Mouse (Mus musculus) bone marrow macrophage, adult 2 months (primary cell): Measurements from ENCODE around the gene Rnase12. TPM values are rescaled to one million over a fixed set of nuclear protein-coding genes. Genes with fewer than 3 reads are reported as not detected.

Source experiments
- H3K27ac ChIP-seq: 2 replicates; pipeline ENCODE4 v1.5.1; 2012; ENCODE audit warnings: low read depth, low read length; ENCODE audit not compliant: insufficient read depth
- H3K4me1 ChIP-seq: 2 replicates; pipeline ENCODE4 v1.6.1; 2012; ENCODE audit warnings: low read length; ENCODE audit not compliant: control insufficient read depth, insufficient read depth
- H3K4me3 ChIP-seq: 2 replicates; pipeline ENCODE4 v1.5.1; 2012; ENCODE audit warnings: mild to moderate bottlenecking, low read length, moderate library complexity; ENCODE audit not compliant: insufficient read depth
- CTCF ChIP-seq: IDR thresholded peaks from 2 replicates; pipeline ENCODE4 v1.5.1; 2012; ENCODE audit warnings: low read depth, mild to moderate bottlenecking, low read length, moderate library complexity
- POLR2A ChIP-seq: IDR thresholded peaks from 2 replicates; pipeline ENCODE4 v1.6.1; 2012; ENCODE audit warnings: mild to moderate bottlenecking, low read depth, low read length, borderline replicate concordance
- polyA plus RNA-seq: library from polyadenylated mRNA; stranded (reverse); fragments of >200 nt; gene quantifications from 2 replicates; pipeline ENCODE4 v1.2.4, GENCODE M21; 2012; ENCODE audit not compliant: missing spikeins, insufficient read depth, insufficient read length

Gene Rnase12
- polyA plus RNA-seq, 1 experiment, result not detected

DNA sequence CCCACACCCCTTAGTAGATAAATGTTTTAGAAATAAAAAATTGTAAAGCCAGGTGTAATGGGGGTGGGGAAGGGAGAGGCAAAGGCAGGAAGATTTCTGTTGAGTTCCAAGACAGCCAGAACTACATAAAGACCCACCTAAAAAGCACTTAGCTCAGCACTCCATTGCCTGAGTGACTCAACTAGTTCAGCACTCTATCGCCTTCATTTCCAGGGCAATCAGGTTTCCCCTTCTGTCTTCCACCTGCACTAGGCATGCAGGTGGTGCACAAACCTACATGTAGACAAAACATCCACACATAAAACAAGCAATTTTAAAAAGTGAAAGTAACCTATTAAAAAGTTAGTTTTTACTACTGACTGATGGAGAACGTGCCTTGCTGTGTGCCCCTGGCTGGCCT is 27.6 kb upstream of the Rnase12 start:
- H3K27ac ChIP-seq, result no peak overlapping the region
- H3K4me1 ChIP-seq, result peaks cover 10% of the 10 kb centered on the region
- H3K4me3 ChIP-seq, result no peak overlapping the region
- no peak for TF ChIP-seq POLR2A
- TF ChIP-seq CTCF, result no peak

DNA sequence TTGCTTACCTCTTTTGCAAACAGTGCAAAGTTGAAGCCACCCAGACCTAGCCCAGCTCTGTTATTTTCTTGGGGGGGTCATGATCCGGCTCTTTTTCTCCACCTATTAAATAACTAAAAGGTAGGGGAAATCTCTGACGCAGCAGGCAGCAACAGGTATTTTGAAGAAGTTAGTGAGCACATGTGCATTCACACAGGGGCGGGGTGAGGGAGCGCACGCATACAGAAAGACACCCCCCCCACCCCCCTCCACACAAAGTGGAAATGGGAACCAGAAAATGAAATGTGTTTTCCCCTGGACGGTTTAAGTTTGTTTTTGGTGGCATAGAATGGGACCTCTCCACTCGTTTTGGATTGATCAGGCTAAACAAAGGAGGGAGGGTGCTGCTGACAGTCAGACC is 26.3 kb upstream of the Rnase12 start:
- no peak overlapping the region for H3K27ac ChIP-seq
- peak overlapping the region; percentile 63 for H3K4me3 ChIP-seq
- peaks cover 10% of the 10 kb centered on the region for H3K4me1 ChIP-seq
- TF ChIP-seq POLR2A (no peak), CTCF (no peak)

DNA sequence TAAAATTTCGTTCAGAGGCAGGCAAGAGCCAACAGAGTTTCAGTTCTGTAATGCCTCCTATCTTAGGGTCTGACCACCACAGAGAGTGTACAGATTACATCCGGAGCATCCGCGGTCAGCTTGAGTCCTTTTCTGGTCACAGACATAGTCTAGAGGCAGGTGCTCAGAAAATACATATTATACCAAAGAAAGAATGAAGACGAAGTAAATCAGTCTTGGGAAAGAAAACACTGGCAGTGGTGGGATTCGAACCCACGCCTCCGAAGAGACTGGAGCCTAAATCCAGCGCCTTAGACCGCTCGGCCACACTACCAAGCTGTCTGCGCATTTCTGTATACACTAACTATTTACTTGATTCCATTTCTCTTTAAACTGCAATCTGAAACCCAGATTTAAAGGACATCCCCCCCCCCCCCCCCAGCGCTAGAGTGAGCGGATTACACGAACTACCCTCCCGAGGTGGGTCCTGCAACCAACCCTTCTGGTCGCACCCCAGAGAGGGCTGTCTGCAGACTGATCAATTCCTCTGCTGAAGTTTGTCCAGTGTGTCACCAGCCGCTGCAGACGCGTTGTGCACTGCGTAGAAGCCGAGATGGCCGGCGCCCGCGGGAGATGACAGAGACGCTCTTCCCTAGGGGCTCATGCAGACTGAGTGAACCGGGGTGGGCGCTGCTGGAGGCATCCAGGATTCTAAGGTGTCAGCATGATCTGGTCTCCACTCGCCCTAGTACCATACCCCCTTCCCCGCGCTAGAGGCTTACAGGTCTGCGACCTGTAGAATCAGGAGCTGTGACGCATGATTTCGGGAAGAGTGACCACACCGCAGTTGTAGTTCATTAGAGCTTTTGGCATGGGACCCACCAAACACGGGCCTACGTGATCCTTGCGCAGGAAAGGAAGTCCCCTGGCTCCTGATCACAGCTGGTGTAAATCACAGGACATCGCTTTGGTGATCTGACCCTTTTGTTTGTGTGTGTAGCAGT is 25.4 kb upstream of the Rnase12 start:
- H3K4me1 ChIP-seq, result peaks cover 10% of the 10 kb centered on the region
- TF ChIP-seq POLR2A (no peak), CTCF (no peak)
- peak overlapping the region; percentile 63 for H3K4me3 ChIP-seq
- peak overlapping the region; percentile 4 for H3K27ac ChIP-seq

DNA sequence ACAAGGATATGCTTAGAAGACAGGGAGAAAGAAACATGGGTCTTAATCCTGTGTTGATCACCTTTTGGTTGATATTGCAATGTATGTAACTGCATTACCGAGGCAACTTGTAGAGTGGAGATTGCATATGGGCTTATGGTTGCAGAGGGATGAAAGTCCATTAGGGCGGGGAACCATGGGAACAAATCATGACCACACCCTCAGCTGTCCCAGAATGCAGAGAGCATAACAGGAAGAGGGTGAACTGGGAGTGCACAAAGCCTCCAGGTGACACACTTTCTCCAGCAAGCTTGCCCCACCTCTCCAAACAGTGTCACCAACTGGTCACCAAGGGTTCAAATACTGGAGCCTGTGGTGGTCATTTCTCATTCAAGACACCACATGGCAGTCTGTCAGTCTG is 23.6 kb upstream of the Rnase12 start:
- TF ChIP-seq CTCF (no peak), POLR2A (no peak)
- peaks cover 10% of the 10 kb centered on the region for H3K4me1 ChIP-seq
- H3K27ac ChIP-seq, result no peak overlapping the region
- H3K4me3 ChIP-seq, result no peak overlapping the region

DNA sequence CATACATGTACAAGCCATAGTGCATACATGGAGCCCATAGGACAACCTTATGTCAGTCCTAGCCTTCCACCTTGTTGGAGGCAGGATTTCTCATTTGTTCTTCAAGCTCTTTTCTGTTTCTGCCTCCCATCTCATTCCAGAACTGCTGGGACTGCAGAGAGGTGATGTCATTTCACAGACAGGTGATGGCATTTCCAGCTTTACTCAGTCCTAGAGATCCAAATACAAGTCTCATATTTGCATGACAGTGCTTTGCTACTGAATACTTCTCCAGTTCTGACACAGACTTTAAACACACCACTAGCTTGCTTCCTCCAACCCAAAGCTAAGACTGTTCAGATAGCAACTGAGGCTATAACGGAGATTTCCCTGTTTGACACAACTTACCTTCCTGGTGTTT is 21.7 kb upstream of the Rnase12 start:
- Histone ChIP-seq H3K27ac (no peak overlapping the region), H3K4me3 (no peak overlapping the region), H3K4me1 (peaks cover 7% of the 10 kb centered on the region)
- no peak for TF ChIP-seq POLR2A
- no peak for TF ChIP-seq CTCF

DNA sequence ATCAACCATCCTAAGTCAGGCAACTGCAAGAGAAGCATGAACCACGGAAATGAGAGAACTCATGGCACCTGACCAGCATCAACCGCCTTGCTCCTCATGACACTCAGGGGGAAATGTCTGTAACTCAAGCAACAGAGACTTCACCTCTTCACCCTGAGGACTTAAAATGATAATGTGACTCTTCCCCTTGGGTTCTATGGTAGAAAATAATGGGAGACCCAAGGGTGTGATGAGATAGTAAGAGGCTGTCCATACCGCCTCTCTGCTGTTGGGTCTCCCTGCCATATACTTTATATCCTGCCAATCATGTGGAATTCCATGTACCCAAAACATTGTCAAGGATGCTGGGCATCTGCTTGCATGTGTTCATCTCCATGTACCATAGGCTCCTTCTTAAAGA is 16.9 kb upstream of the Rnase12 start, which contains the start of gene Olfr750:
Olfr750 (minus strand) TSS at position 101 of the 400 bp plus-strand sequence.
- Histone ChIP-seq H3K27ac (no peak within 1 kb of the TSS), H3K4me3 (no peak within 1 kb of the TSS), H3K4me1 (no peaks in the 10 kb centered on the region)
- TF ChIP-seq POLR2A (no peak), CTCF (no peak)

DNA sequence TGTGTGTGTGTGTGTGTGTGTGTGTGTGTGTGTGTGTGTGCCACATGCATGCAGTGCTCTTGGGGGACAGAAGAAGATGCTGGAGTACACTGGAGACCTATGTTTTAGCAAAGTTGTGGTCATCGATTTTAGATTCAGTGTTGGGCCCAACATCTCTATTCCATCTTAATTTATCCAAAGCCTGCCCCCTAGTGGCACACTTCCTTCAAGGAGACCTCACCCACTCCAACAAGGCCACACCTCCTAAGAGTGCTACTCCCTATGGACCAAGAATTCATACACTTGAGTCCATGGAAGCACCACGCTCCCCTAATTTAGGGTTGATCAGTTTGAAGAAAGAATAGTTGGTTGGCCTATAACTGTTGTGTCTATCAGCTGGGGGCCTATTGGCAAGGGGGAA is 12.2 kb upstream of the Rnase12 start:
- Histone ChIP-seq H3K27ac (no peak overlapping the region), H3K4me1 (peaks cover 5% of the 10 kb centered on the region), H3K4me3 (no peak overlapping the region)
- no peak for TF ChIP-seq POLR2A

DNA sequence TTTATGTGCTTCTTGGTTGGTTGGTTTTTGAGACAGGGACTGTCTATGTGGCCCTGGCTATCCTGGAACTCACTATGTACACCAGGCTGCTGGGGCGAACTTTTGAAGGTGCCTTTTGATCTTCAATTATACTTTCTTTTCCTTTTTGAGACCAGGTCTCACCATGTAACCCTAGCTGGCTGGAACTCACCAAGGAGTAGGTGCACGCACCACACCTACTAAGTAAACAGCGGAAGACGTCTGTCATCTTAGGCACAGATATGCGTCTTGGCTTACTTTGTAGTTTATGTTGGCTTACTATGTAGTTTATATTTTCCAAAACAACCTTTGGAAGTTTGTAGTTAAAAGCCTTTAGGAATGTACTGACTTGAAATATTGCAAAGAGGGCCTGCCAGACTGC is 11.5 kb upstream of the Rnase12 start:
- TF ChIP-seq POLR2A, result no peak
- no peak for TF ChIP-seq CTCF
- no peak overlapping the region for H3K4me3 ChIP-seq
- H3K27ac ChIP-seq, result no peak overlapping the region
- peaks cover 5% of the 10 kb centered on the region for H3K4me1 ChIP-seq

DNA sequence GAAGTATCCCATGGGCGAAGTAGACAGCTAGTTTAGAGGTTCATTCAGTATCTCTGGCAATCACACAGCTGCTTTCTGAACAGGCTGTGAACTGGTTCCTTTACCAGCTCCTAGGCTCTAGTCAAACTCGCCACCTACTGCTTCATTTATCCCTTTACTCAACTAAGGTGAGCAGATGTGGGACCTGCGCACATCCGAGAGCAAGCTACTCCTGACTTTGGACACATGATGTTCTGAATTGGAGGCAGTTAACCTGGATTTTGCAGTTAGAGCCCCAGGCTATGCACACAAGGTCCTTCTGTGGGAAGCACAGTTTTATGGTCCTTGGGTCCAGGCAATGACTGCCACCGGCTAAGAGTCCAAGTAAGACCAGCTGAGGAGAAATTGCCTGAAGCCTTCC is 3.3 kb upstream of the Rnase12 start:
- no peak for TF ChIP-seq POLR2A
- Histone ChIP-seq H3K27ac (no peak overlapping the region), H3K4me1 (peaks cover 6% of the 10 kb centered on the region), H3K4me3 (no peak overlapping the region)

DNA sequence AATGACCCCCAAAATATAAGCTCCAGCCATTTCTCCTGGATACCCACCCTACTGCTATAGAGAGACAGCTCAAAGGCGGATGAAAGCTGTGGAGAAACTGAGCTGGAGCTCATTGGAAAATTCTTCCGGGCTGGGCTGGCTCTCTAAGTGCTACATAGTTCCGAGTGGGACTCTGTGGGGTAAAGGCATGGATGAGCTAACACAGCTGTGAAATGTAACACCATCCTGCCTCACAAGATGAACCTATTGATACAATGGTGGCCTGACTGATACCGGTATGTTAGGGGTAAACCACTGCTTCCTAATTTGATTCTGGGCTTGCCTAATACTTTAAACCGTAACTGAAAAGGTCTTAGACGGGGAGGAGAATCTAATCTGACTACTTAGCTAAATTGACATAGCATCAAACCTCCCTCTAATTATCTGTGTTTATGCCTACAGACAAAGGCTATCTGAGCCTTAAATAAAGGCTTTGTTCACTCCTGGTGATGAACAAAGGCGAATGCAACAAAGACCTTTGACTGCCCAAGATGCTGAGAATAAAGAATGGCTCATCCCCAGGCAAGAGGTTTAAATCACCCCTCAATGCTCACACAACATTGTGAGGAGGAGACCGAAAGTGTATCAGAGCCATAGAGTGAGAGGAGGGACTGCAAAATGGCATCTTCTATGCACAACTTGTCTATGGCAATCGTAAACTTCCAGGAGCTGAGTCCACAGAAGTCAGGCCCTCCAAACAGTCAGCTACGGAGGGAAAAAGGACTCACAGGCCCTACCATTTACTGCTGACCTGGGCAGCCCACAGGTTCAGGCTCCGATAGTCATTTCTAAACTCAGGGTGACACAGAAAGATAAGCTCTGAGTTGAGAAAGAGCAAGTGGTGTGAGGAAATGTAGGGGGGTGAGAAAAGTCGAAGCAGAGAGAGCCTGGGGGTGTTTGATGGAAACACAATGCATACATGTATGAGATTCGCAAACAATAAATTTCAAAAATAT is 2.9 kb downstream of the Rnase12 start:
- Histone ChIP-seq H3K4me3 (no peak overlapping the region), H3K27ac (no peak overlapping the region), H3K4me1 (no peaks in the 10 kb centered on the region)
- TF ChIP-seq POLR2A, result no peak
- TF ChIP-seq CTCF, result no peak
